Mouse (Mus musculus) limb, embryonic 14.5 days (tissue): ENCODE data around the gene Pdzk1ip1. TPM values are rescaled to one million over a fixed set of nuclear protein-coding genes. Genes with fewer than 3 reads are reported as not detected.

Source experiments
- ATAC-seq: fragments of 200-750 bp; cut with Nextera tagmentation; 2 replicates; pipeline ENCODE4 v1.8.0; 2017; ENCODE audit warnings: low read depth, moderate number of reproducible peaks, moderate TSS enrichment; ENCODE audit not compliant: low FRiP score
- DNase-seq: peaks from one replicate; pipeline ENCODE4 v3.0.0-alpha.2; 2015; ENCODE audit warnings: low spot score
- H3K27ac ChIP-seq: fragments of 300-500 bp; sonication (generic); replicated peaks from 2 replicates; pipeline ENCODE4 v1.5.1; 2014; ENCODE audit warnings: low read depth, mild to moderate bottlenecking, low read length, moderate library complexity, mixed read lengths
- H3K27me3 ChIP-seq: fragments of 300-500 bp; sonication (generic); 2 replicates; pipeline ENCODE4 v1.6.1; 2014; ENCODE audit warnings: low read length, mixed read lengths; ENCODE audit not compliant: control insufficient read depth, insufficient read depth
- H3K36me3 ChIP-seq: fragments of 300-500 bp; sonication (generic); 2 replicates; pipeline ENCODE4 v1.6.1; 2014; ENCODE audit warnings: mild to moderate bottlenecking, low read length, moderate library complexity, mixed read lengths; ENCODE audit not compliant: control insufficient read depth, insufficient read depth
- H3K4me1 ChIP-seq: fragments of 300-500 bp; sonication (generic); 2 replicates; pipeline ENCODE4 v1.6.1; 2014; ENCODE audit warnings: antibody characterized with exemption, low read length, mixed read lengths; ENCODE audit not compliant: control insufficient read depth, insufficient read depth
- H3K4me2 ChIP-seq: fragments of 300-500 bp; sonication (generic); replicated peaks from 2 replicates; pipeline ENCODE4 v1.6.1; 2014; ENCODE audit warnings: low read depth, mild to moderate bottlenecking, low read length, moderate library complexity; ENCODE audit not compliant: severe bottlenecking
- H3K4me3 ChIP-seq: fragments of 300-500 bp; sonication (generic); replicated peaks from 2 replicates; pipeline ENCODE4 v1.5.1; 2014; ENCODE audit warnings: low read length
- H3K9ac ChIP-seq: fragments of 300-500 bp; sonication (generic); 2 replicates; pipeline ENCODE4 v1.6.1; 2014; ENCODE audit warnings: mild to moderate bottlenecking, low read depth, low read length, moderate library complexity; ENCODE audit not compliant: severe bottlenecking
- H3K9me3 ChIP-seq: fragments of 300-500 bp; sonication (generic); 2 replicates; pipeline ENCODE4 v1.6.1; 2016; ENCODE audit warnings: low read length; ENCODE audit not compliant: control insufficient read depth
- POLR2A ChIP-seq: fragments of 200-500 bp; IDR thresholded peaks from 2 replicates; pipeline ENCODE4 v1.8.0; 2012; ENCODE audit warnings: inconsistent platforms, mild to moderate bottlenecking, moderate library complexity, borderline replicate concordance; ENCODE audit not compliant: insufficient read depth, insufficient read length; ENCODE audit errors: extremely low read depth
- WGBS: fragments of 180-500 bp; shearing (Covaris S2); extraction: QIAGEN DNeasy Blood & Tissue Kit; methylation state at CpG from one replicate; pipeline ENCODE4 v1.1.7; 2014; 5-methylcytosine and 5-hydroxymethylcytosine counted together
- polyA plus RNA-seq, 2 experiments: library from polyadenylated mRNA; depleted of rRNA in 1 of 2; stranded (reverse) in 1 of 2; unstranded in 1 of 2; fragments of >200 nt; fragmentation: Nextera tagmentation in 1 of 2; extraction: Ambion mirVana in 1 of 2; gene quantifications; 2 replicates each; pipeline versions ENCODE4 v1.2.1 to v1.2.3; 2012 to 2014

Gene Pdzk1ip1
- polyA plus RNA-seq, 2 experiments, result 12.0 to 21.9 TPM

GRCm38 (mm10) chr4:115086257-115086656 is 2.3 kb upstream of the Pdzk1ip1 start:
- Histone ChIP-seq H3K4me1 (no peaks in the 10 kb centered on the region), H3K36me3 (no peaks in the 10 kb centered on the region), H3K9me3 (no peaks in the 10 kb centered on the region), H3K27ac (no peak overlapping the region), H3K4me3 (no peak overlapping the region), H3K9ac (no peak overlapping the region), H3K4me2 (no peak overlapping the region), H3K27me3 (0 out of 2 replicates have a peak, but pooled peaks cover 15% of the 10 kb centered on the region)
- ATAC-seq, result no peak
- no peak for DNase-seq
- WGBS, result 65% methylated on average over 4 of the region's 4 CpGs
- TF ChIP-seq POLR2A, result no peak

DNA sequence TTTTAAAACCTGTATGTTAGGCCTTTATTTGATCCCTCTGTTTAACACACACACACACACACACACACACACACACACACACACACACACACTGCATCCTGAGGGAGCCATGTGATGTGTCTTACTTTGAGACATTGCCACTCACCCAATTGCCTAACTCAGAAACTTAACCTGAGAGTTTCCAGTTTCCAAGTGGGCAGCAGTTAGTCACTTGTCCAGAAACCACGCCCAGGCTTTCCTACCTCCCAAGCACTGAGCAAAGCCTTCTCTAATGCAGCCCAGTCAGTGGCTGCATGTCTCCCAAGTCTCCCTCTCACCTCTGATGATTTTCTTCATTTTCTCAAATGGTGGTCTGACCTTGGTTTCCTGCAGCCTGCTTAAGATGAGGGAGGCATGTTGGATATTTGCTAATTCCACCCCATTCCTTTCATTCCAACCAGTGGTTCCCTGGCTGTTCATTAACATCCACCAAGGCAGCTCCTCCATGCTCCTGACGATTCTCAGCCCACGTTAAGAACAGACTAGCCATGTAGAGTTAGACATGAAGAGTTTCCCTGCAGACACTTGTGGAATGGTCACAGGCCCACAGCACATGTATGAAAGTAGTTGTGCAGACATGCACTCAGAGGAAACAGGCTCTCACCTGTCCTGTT is 1.6 kb upstream of the Pdzk1ip1 start:
- no peak for TF ChIP-seq POLR2A
- Histone ChIP-seq H3K9me3 (no peaks in the 10 kb centered on the region), H3K4me1 (no peaks in the 10 kb centered on the region), H3K4me3 (no peak overlapping the region), H3K27me3 (0 out of 2 replicates have a peak, but pooled peaks cover 15% of the 10 kb centered on the region), H3K9ac (no peak overlapping the region), H3K4me2 (no peak overlapping the region), H3K36me3 (no peaks in the 10 kb centered on the region), H3K27ac (no peak overlapping the region)
- ATAC-seq (no peak), DNase-seq (no peak)
- WGBS, result 69% methylated on average over 3 of the region's 3 CpGs

GRCm38 (mm10) chr4:115090592-115090991 is 2.1 kb downstream of the Pdzk1ip1 start:
- no peak overlapping the region for H3K4me2 ChIP-seq
- peaks cover 29% of the 10 kb centered on the region for H3K27me3 ChIP-seq
- ATAC-seq (no peak), DNase-seq (no peak)
- no peak overlapping the region for H3K27ac ChIP-seq
- H3K4me3 ChIP-seq, result no peak overlapping the region
- TF ChIP-seq POLR2A, result no peak
- H3K9ac ChIP-seq, result no peak overlapping the region
- 0 out of 2 replicates have a peak, but pooled peaks cover 1% of the 10 kb centered on the region for H3K4me1 ChIP-seq
- no peaks in the 10 kb centered on the region for H3K9me3 ChIP-seq
- 41% methylated on average over 2 of the region's 2 CpGs for WGBS
- no peaks in the 10 kb centered on the region for H3K36me3 ChIP-seq

- Histone ChIP-seq H3K27me3 (peaks cover 39% of the 10 kb centered on the region), H3K36me3 (no peaks in the 10 kb centered on the region), H3K4me1 (peaks cover 10% of the 10 kb centered on the region), H3K4me2 (no peak overlapping the region), H3K27ac (no peak overlapping the region), H3K4me3 (no peak overlapping the region), H3K9ac (no peak overlapping the region), H3K9me3 (no peaks in the 10 kb centered on the region)
- DNase-seq (no peak), ATAC-seq (no peak)
- TF ChIP-seq POLR2A, result no peak
- WGBS, result 59% methylated on average over 3 of the region's 3 CpGs
These were observed 3.3 kb downstream of the Pdzk1ip1 start for GRCm38 (mm10) chr4:115091806-115092205.

DNA sequence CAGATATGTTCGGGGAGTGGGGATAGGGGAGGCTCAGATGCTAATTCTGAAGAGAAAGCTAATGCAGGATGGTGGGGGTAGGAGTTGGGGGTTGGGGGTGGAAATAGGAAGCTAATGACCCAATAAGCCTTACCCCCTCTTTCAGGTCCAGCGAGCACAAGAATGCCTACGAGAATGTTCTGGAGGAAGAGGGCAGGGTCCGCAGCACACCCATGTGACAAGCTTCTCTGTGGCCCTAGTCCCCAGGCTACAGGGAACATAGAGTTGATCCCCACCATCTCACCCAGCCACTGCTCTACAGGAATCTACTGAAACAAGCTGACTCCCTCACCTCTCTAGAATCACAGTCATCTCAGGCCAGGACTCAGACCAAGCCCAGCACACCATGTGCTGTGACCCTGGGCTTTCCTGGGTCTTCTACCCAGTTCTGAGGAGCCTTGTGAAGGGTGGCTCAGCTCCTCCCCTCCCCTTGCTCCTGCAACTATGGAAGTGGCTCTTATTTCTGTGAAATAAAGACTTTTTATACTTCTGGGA is 4.9 kb downstream of the Pdzk1ip1 start:
- no peaks in the 10 kb centered on the region for H3K9me3 ChIP-seq
- no peak overlapping the region for H3K9ac ChIP-seq
- ATAC-seq (no peak), DNase-seq (no peak)
- peaks cover 40% of the 10 kb centered on the region for H3K27me3 ChIP-seq
- H3K27ac ChIP-seq, result no peak overlapping the region
- 71% methylated on average over 4 of the region's 4 CpGs for WGBS
- H3K4me1 ChIP-seq, result peaks cover 12% of the 10 kb centered on the region
- H3K4me2 ChIP-seq, result no peak overlapping the region
- TF ChIP-seq POLR2A, result no peak
- no peaks in the 10 kb centered on the region for H3K36me3 ChIP-seq
- H3K4me3 ChIP-seq, result no peak overlapping the region

GRCm38 (mm10) chr4:115094056-115094455 is 5.5 kb downstream of the Pdzk1ip1 start:
- no peak for TF ChIP-seq POLR2A
- DNase-seq (no peak), ATAC-seq (no peak)
- peaks cover 12% of the 10 kb centered on the region for H3K4me1 ChIP-seq
- H3K4me2 ChIP-seq, result no peak overlapping the region
- WGBS, result 77% methylated on average over 2 of the region's 2 CpGs
- no peak overlapping the region for H3K9ac ChIP-seq
- H3K27ac ChIP-seq, result no peak overlapping the region
- peaks cover 34% of the 10 kb centered on the region for H3K27me3 ChIP-seq
- H3K4me3 ChIP-seq, result no peak overlapping the region
- H3K36me3 ChIP-seq, result no peaks in the 10 kb centered on the region
- no peaks in the 10 kb centered on the region for H3K9me3 ChIP-seq
